Mouse (Mus musculus) retina, postnatal 1 day (tissue): ENCODE data around the gene Snx8.
"Not testable (repeated sequence)": the region's sequence is repeated elsewhere in the genome, so short reads cannot be mapped to it uniquely, and the experiment has no call there.

ENCODE experiments used
- DNase-seq: peaks from one replicate; pipeline ENCODE4 v3.0.0-alpha.2; 2012

The Snx8 gene

DNA sequence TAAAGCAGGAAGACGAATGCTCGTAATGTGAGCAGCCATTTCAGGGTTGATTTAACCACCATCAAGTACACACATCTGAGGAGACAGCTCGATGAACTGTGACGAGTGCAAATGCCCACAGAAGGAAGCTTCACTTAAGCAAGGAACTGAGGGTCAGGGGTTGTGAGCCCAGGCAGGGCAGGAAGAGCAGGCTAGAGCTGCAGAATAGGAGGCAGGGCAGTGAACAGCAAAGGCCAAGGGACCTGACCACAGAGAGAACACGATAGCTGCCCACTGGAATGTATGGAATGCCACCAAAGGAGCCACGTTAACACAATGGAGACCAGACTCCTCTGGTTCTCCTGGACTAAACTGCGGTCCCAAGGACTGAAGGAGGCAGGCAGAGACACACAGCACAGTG is 5.5 kb downstream of the Snx8 start:
- peak; percentile 45 for DNase-seq

DNA sequence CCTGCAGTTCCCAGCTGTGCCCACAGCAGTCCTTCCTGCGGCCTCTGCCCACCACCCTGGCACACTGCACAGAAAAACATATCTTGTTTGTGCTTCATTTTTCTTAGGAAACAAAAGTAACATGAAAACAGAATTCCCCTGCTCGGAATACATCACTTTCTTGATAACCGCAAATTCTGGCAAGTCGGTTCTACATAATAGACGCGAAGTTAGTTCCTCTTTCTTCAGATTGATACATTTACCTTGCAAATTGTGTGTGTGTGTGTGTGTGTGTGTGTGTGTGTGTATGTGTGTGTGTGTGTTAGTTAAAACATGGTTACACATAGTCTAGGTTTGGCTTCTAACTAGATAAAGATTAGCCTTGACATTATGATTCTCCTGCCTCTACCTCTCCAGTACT is 6.4 kb downstream of the Snx8 start:
- no peak for DNase-seq

DNA sequence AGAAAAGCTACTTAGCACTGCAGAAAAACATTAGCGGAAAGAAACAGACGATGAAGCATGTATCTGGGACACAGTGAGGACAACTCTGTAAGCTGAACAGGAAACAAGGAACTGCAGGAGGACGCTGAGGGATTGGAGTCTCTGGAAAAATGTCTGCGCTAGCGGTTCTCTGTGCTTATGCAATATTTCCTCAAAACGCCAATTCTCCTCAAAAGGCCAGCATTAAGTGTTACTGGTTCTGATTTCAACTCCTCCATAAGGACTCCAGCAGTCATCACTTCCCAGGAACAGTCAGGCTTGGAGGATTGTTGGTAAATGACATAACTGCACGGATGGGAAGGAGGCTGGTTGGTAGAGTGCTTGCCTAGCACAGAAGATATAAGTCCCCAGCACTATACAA is 7.9 kb downstream of the Snx8 start:
- DNase-seq = no peak

DNA sequence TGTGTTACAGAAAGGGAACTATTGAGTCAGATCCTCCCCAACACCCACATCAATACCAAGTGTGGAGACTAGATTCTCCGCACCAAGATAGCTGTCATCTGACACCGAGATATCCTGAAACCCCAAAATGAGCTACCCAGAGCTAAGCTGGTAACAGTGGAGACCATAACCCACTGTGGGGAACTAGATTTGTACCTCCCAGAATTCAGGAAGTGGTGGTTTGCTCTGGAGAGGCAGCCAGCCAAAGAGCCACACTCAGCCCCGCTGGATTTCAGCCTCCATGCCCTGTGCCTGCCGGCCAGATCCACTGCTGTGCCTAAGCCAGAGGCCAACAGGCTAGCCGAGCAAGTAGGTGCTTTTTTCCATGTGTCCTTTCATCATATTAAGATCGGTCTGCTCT is 9.8 kb downstream of the Snx8 start:
- DNase-seq = no peak

DNA sequence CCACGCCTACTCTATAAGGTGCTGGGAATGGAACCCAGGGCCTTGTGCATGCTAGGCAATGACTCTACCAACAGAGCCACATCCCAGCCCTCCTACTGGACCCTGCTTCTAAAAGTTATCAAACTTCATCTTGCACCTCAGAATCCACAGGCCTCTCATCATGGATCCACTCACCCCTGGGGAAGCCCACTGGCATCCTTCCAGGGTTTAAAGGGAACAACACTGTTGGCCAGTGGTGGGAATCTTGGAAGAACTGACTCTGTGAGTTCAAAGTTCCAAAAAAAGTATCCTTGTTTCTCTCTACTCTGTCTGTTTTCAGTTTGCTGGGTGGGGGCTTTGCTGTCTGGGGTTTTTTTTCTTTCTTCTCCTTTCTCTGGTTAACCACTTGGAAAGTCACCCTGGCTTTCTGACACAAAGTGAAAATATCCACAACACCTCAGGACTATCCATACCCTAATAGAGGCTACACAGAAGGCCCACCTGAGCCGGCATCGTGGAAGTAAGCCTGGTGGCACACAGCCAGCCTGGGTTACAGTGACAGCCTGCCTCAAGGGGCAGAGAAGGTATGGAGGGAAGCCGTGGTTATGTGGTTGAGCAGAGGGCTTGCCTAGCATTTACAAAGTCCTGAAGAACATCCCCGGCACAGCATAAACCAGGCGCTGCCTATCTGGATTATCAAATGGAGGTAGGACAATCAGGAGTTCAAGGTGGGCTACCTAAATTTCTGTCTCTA is 10.8 kb downstream of the Snx8 start:
- DNase-seq = no peak

DNA sequence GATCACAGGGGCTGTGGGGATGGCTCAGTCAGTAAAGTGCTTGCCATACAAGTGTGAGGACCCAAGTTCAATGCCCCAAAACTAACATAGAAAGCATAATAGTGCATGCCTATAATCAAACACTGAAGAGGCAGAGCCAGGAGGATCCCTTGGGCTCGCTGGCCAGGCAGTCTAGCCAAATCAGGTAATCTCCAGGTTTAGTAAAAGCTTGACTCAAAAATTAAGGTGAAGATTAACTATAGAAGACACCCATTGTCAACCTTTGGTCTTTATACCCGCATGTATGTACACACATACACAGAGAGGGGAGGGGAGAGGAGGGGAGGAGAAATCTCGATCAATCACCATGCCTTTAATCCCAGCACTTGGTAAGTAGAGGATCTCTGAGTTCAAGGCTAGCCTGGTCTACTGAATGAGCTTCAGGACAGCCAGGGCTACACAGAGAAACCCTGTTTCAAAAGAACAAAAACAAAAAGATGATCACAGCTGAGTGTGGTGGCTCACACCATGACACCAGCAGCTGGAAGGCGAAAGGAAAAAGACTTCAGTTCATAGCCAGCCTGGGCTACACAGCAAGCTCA is 13.7 kb downstream of the Snx8 start:
- DNase-seq = no peak

DNA sequence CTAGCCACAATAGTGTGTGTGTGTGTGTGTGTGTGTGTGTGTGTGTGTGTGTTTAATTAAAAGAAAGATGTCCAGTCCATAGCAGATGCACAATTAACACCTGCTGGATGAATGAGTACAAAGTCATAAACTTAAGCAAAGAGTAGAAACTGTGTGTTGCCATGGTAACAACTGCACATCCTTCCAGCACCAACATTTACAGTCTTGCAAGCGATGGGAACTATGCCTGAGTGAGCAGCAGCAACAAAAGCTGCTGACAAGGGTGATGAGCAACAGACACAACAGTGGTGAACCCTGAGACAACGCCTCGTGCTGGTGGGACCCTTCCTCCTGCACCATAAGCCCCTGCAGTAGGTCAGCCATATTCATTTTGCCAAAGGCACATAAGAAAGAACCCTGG is 14.8 kb downstream of the Snx8 start:
- peak; percentile 43 for DNase-seq

DNA sequence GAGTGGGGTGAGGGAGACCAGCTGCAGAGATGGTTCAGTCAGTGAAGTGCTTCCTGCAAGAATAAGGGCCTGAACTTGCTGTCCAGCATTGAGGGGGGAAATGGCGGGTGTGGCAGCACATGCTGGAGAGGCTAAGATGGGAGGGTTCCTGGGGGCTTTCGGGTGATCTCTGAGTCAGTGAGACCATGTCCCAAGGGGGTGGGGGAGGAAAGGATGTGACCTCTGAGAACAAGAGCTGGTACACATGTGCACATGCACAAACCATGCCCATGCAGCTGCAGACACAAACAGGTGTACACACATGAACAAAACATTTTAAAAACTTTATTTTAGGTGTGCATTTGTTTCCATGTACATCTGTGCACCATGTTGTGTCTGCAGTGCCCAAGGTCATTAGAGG is 15.4 kb downstream of the Snx8 start:
- no peak for DNase-seq

DNA sequence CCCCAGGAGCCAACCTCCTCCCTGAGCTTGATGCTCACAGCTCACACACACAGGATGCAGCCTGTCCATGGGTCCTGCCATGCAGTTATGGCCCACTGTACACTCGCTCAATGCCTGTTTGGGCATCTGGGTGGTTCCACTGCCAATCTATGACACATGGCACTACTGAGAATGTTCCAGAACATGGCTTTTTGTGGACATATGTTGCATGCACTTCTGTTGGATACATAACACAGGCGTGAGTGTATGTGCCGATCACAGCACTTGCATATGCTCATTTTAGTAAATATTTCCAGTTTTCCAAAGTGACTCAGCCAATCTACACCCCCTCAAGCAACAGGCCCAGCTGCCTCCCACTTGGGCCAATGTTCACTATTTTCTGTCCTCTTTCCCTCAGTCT is 17.4 kb downstream of the Snx8 start:
- DNase-seq = no peak

DNA sequence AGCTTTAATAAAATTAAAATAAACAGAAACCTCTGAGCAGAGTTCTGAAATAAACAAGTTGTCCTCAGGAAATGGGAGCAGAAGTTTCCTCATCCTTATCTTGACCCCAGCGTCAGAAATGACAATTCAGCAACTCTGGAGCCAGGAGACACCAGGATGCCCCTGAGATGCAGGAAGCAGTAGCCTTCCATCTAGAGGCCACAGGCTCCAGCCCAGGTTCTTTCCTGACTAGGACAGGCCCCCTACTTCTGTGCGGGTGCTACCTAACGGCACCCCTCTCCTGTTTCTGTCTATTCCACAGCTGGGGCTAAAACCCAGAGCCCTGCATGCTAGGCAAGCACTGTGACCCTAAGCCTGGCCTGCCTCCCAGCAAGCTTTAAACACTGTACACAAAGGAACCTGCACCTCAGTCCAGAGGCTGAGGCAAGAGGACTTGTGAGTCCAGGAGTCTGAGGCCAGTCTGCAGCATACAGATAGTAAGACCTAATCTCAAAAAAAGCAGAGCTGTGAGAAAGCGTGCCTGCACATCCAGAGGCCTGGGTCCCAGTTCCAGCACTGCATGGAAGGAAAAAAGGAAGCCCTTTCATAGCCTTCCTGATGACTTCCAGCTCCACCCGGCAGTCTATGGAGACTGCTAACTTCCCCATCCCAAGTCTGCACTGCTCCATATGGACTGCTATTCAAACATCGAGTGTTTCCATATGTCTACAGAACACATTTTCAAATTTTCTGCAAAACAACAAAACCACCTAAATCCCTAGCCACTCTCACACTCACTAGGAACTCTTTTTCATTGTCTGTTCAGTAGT is 18.4 kb downstream of the Snx8 start:
- DNase-seq = no peak

DNA sequence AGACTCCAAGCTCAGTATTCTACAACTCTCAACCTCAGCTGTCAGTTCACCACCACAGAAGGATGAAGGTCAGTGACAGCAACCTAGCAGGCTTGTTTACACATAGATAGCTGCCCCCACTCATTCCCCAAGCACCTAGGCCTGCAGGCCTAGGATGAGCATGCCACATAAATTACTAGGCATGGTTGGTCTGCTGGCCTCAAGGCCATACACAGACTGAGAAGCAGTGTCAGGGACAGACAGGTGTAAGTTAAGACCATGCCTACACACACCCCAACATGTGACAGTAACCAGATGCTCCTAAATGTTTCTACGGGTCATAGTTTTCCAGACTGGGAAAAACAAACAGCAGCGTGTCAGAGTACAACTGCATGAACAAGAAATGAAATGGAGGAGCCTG is 19.6 kb downstream of the Snx8 start:
- no peak for DNase-seq

DNA sequence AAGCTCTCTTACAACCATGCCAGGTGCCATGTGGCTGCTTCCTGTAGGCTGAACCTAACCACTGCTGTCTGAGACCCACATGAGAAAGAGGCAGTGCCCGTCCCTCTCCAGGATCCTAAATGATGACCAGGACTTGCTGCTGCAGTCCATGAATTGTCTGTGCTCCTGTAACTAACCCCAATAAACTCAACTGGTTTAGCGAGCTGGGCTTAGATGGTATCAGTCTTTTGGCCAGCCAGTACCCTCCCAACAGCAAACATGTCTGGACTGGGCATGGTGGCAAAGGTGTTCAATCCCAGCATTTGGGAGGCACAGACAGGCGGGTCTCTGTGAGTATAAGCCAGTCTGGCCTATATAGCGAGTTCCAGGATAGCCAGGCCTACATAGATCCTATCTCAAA is 20.1 kb downstream of the Snx8 start:
- no peak for DNase-seq

DNA sequence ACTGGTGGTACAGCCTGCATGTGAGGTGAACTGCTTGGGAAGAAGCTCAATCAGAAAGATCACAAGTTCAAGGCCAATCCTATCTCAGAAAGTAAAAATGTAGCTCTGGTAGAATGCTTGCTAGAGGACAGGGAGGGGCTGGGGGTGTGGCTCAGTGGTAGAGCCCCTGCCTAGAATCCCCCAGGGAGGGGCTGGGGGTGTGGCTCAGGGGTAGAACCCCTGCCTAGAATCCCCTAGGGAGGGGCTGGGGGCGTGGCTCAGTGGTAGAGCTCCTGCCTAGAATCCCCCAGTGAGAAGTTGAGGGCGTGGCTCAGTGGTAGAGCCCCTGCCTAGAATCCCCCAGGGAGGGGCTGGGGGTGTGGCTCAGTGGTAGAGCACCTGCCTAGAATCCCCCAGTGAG is 20.9 kb downstream of the Snx8 start:
- not testable (repeated sequence) for DNase-seq

DNA sequence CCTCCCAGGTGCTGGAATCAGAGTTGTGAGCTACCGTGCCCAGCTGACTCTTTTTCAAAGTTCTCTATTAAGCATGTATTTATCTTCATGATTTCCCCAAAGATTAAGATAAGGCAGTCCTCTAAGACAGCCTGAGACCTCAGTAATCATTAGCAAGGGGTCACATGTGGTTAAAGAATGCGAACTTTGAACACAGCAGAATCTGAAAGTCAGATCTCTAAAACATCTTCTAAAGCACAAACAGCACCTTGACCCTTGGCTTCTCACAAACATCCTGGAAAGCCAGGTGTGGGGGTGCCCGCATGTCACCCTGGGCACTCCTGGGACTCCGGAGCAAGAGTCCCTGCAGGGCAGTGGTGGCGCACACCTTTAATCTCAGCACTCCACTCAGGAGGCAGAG is 24.6 kb downstream of the Snx8 start:
- DNase-seq = no peak

DNA sequence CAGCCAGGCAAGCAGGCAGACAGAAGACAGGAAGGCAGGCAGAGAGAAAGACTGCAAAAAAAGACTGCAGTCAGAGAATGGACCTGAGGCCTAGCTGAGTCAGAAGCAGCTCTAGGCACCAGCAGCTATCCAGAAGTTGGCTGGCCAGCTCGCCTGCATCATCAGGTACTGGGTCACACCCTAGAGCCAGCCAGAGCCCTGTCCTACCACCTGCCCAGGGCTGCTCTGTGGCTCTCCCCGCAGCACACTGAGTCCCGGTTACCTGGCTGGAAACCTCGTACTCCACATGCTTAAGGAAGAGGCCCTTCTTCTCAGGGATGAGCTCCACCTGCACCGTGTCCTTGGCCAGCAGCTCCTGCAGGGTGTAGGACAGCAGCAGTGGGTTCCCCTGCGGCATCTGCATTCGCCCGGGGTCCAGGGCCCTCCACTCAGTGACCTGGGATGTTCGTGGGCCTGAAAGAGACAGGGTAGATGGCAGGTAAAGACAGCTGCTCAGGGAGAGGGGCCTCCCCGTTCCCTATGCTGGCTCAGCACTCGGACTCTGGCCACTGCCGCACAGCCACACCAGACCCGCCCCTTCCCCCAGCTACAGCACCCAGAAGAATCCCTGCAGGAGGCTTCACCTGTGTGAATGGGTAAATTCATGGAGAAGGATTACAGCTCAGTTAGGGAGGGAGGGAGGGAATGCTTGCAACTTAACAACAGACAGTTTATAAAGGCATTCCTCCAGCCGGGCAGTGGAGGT is 29.0 kb downstream of the Snx8 start:
- DNase-seq = no peak

DNA sequence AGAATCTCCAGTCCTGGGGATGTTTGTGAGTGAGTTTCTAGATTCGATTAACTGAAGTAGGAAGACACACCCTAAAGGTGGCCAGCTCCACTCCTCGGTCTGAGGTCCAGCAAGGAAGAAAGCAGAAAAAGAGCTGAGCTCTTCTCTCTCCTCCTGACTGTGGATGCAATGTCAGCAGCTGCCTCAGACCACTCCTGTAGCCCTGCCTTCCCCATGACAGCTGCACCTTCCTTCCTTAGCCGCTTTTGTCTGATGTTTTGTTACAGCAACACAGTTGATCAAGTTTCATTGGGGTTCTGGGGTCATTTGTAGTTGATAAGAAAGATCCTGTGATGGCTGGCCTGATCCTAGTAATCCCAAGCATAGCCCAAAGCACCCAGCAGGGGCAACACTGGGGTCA is 31.6 kb downstream of the Snx8 start:
- DNase-seq = no peak

DNA sequence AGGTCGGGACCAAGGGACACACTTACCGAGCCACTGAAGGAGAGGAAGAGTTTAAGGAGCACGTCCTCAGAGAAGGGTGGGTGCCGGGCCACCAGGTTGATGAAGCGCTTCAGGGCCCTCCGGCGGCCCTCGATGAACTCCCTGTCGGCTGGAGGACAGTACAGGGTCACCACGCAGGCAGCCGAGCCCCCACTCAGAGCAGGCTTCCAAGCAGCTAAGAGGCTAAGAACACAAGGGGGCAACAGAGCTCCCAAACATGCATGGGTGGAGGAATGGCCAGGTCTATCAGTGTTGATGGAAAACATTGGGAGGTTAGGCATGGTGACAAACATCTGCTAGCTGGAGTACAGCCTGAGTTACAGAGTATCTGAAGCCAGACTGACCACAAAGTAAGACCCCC is 33.1 kb downstream of the Snx8 start:
- DNase-seq = no peak

DNA sequence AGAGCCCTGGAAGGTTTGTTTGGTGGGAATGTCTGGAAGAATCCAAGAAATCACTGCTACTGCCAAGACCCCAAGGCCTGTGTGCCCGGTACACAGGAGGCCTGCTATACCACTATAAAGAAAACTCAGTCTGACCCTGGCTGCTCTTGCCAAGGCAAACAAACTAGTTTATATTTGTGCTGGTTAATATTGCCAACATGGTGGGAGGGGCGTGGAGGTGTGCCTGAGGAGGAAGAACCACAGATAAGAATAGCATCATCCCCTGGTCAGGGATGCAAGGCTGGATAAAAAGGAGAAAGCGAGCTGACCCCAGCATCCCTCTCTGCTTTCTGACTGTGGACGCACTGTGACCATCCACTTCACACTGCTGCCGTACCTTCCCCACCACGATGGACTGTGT is 36.7 kb downstream of the Snx8 start:
- DNase-seq = no peak

DNA sequence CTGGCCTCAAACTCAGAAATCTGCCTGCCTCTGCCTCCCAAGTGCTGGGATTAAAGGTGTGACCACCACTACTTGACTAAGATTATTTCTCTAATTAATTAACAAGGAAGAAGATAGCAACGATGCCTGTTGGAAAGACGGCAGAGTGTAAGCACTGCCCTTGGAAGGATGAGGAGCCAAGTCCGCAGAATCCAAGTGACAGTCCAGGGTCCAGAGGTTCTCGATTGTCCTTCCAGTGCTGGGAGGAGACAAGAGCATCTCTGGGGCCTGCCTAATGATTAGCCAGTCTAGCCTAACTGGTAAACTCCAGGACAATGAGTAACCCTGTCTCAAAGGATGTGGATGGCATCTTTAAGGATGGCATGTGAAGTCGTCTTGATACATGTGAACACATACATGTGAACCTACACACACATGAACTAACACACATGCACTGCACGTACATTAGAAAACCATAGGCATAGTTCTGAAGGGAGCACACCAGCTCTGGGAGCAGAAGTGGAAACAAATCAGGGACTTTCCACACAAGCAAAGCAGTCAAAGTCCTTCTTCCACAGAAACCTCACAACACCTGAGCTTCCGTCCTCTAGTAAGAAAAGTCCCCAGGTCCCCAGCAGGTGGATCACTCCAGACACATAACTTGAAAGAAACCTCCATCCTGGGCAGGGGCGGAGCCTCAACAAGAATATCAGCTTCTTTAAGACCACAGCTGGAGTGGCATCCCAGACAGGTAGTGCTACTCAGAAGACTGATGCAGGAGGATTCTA is 38.1 kb downstream of the Snx8 start:
- DNase-seq = no peak

DNA sequence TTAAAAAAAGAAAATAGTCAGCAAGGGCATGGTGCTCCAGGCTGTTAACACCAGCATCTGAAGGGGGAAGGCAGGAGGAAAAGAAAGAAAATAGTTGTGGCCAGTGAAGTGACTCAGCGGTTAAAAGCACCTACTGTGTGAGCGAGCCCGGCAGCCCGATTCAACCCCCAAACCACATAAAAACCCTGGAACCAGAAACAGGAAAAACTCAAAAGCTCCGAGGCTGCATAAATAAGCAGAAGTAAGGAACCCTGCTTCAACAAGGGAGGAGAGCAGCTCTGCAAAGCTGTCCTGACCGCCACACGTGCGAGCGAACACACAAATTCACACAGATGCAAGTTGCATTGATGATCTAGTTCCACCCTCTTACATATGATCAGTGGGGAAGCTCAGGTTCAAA is 39.2 kb downstream of the Snx8 start:
- no peak for DNase-seq

DNA sequence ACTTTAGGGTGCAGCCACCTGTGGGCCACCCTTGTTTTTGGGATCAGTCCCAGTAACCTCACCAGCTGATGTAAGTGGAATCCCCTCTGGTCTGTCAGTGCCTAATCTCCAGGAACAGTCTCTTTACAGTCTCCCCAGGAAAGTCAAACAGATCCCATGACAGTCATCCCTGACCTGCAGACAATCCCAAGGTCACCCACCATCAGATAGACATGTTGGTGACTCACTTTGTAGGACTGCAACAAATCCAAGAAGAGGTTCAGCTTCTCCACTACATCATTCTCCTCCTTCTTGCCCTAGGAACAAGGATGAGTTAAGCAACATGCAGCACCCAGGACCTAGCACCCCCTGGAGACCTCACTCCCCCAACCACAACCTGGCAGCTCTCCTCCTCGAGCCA is 43.0 kb downstream of the Snx8 start:
- no peak for DNase-seq

DNA sequence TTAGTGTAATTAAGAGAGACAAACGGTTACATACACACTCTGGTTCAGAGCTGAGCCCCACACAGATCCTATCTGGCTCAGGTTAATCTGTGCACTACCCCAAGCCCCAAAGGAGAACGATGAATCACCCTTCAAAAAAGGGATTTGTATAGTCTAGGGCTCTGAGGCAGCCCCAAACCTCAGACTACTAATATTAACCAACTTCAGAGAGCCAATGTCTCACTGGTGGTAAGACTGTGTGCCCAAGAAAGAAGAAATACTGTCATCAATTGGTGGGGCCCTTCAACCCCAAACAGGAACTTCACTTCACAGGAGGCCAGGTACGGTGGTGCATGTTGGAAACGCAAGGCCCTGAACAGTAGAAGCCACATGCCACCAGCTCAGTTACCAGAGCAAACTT is 43.8 kb downstream of the Snx8 start:
- no peak for DNase-seq

DNA sequence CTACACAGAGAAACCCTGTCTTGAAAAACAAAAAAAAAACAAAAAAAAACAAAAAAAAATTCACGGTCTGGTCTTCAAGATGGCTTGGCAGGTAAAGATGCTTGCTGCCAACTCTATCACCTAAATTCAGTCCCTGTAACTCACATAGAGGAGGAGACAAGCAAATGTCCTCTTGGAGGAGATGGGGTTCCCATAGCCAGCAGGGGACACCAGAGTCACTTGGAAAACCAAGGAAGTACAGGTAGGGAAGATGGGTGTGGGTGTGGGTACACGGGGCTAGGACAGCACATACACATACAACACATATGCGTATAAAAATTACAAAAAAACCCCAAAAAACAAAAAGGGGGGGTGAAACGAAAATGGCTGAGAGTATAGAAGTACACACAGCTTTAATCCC is 46.2 kb downstream of the Snx8 start:
- DNase-seq = no peak
